Mouse (Mus musculus) neural tube, embryonic 10.5 days (tissue): ENCODE data around the gene Nav3.

Source experiments
- DNase-seq: peaks from one replicate; pipeline ENCODE4 v3.0.0-alpha.2; 2017; ENCODE audit warnings: low spot score; ENCODE audit errors: extremely low spot score

Nav3 gene

DNA sequence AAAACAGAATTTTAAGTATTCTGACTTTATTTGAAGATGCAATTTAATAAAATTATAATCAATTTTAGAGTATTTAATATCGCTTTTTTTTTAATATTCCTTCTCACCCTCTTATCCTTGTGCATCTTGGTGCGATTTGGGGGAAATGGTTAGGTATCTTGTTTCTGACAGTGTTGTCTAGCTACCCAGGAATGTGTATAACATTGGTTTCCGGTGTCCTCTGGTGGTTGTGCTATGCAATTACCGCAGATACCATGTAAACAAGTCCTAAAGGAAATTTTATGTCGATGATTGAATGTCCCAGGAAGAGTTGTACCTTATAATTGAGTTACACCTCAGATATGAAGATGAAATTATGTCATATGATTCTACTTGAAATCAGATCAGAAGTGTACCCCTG is 743.0 kb downstream of the Nav3 start:
- no peak for DNase-seq

DNA sequence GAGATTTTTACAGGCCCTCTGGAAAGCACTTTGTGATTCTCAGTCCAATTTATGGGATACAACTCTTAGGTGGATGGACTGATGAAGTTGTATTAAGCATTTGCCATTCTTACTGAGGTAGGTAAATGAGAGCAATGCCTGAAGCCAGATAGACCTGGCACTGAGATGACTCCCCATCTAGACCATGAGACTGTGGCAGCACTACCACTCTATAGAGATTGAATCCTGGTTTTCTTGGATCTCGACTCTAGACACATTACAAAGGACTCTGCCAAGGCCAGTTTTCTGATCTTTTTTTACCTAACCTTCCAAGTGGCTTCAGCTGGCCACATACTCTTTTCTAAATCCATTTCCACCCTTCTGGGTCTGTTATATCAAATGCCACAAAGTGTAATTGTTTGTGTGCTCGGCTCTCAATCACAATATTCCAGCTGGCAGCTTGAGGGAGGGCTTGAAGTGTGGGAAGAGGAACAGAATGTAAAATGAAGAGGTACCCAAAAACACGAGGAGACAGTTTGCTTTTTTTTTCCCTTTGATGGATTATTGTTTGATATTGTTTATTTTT is 756.2 kb downstream of the Nav3 start:
- no peak for DNase-seq

GRCm38 (mm10) chr10:109690564-109690963 is 765.4 kb downstream of the Nav3 start:
- DNase-seq, result no peak

- peak; percentile 69 for DNase-seq
These were observed 771.6 kb downstream of the Nav3 start for GRCm38 (mm10) chr10:109684109-109685056.

DNA sequence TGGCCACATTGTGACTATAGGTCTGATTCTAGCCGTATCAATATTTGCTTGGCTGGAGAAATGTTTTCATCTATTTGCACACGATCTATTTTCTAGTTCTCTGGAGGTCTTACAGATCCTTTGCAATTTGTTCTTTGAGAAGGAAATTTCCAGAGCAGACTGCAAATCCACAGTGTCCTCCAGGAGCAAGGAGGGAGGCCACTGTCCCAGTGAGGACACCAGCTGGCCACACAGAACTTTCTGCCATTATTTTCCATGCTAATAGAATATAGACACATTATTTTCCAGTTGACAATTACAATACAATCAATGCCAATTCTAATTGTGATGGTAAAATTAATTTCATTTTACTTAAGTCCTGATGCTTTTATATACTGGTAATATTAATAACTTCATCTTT is 783.1 kb downstream of the Nav3 start:
- no peak for DNase-seq

DNA sequence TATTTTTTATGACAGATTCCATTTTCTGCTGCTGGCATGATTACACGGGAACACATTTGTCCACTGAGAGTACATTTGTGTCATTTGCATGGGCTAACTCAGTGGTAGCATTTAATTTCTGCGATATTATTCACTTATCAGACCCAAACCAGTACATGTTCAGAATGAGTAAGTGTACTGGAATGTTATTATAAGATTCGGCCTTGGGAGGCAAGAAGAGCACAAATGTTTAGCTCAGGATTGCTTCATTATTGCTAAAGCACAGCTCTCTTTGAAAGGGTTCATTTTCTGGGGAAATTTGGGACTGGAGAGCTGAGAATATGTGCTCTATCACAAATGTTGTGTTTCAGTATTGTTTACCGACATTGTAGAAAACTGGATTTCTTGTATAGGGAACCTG is 788.6 kb downstream of the Nav3 start:
- DNase-seq, result no peak

DNA sequence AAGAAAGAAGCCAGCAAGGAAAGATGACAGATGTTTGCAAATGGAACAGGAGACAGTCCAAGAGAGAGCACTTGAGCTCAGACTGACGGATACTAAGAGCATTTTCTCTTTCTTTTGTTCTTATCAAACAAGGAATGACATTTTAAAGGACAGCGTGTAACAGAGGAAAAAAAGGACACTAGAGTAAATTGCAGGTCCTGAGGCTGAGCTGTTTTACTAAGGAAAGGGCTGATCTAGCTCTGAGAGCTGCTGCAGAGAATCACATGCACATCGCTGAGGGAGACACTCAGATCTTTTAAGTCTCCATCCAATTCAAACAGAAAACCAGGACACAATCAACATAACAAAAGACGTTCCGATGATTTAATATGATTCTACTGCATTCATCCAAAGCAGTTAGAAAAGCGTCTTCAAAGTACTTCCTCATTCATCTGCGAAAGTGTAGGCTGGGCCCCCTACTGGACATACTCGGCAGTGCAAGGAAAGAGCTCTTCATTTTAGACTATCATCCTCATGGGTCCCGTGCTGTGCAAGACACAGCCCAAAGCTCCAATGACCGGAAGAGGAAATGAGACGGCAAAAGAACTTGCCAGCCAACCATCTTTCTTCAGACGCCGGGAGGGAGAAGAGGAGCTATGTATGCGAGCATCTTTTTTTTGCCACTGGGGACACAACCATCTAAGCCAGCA is 791.2 kb downstream of the Nav3 start:
- DNase-seq, result peak; percentile 83

DNA sequence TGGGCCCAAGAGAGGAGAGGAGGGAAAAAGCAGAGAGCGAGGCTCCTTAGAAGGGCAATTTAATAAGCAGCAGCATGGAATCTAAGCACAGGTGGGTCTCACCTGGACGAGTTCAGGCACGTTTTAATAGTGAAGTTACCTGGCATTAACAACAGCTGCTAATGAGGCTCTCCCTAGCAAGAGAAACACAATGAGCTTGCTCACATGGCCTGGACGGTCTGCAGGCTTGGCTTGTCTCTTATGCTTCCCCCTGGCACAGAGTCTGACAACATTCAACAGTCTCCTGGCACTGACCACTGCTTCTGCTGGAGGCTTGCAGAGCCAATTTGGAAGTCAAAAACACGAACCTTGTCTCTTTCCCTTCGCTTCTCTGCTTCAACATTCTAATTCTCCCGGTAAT is 804.5 kb downstream of the Nav3 start:
- DNase-seq, result no peak

- no peak for DNase-seq
These were observed 812.4 kb downstream of the Nav3 start for GRCm38 (mm10) chr10:109643598-109643997.

DNA sequence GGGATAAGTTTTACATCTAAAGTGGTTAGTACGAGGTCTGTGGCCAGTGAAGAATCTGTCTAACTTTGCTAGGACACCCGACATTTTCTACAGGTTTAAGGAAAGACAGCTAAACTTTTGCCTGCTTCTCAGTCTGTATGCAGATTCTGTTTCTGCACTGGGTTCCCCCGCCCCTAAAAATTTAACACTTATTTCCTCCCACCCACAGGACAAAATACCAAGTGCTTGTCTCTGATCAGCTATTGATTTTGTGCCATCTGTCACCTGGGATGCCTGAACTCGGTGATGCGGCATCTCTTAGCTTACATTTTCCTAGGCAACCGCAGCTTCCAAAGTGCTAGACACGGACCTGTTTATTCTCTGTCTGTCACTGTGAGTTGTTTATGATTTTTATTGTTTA is 814.2 kb downstream of the Nav3 start:
- no peak for DNase-seq

- DNase-seq, result no peak
These were observed 818.3 kb downstream of the Nav3 start for GRCm38 (mm10) chr10:109637702-109638101.
